35 mouse cellular contexts compared by ENCODE assay signal in genomic region chr6:106458166-106458565, GRCm38 (mm10).
"Had no signal": no experiment of that assay in that cellular context is flagged by ENCODE, and none has a peak within 500 bp of the region (broad histone marks: within the 10 kb centered on the region; RNA-seq: fewer than 3 reads in every experiment).

No protein-coding gene starts in this region.

- H3K36me3 ChIP-seq: heart, embryonic 10.5 days; heart, embryonic 12.5 days; heart, embryonic 13.5 days; heart, embryonic 15.5 days; hindbrain, embryonic 10.5 days; hindbrain, embryonic 12.5 days; hindbrain, embryonic 13.5 days; hindbrain, embryonic 15.5 days; intestine, embryonic 15.5 days; kidney, embryonic 15.5 days had no signal

- DNase-seq: heart, postnatal 10 days; heart, postnatal 14 days; heart, postnatal 36 days; heart, postnatal 4 days; kidney, adult 11 months; kidney, adult 18-20 months; kidney, adult 2 months; kidney, adult 8-10 months; kidney, adult 9 months; kidney, postnatal 10 days; kidney, postnatal 14 days; kidney, postnatal 25 days; kidney, postnatal 36 days; kidney, postnatal 4 days; layer of hippocampus, adult 9-11 months; layer of hippocampus, postnatal 36 days had no signal

- H3K9me3 ChIP-seq: heart, embryonic 10.5 days; heart, embryonic 12.5 days; heart, embryonic 13.5 days; heart, embryonic 15.5 days; hindbrain, embryonic 10.5 days; hindbrain, embryonic 12.5 days; hindbrain, embryonic 13.5 days; hindbrain, embryonic 15.5 days; intestine, embryonic 15.5 days; kidney, embryonic 15.5 days had no signal

- H3K4me2 ChIP-seq: heart, embryonic 11.5 days; heart, embryonic 12.5 days; heart, embryonic 13.5 days; heart, embryonic 15.5 days; hindbrain, embryonic 12.5 days; hindbrain, embryonic 13.5 days; hindbrain, embryonic 14.5 days; hindbrain, embryonic 15.5 days; intestine, embryonic 15.5 days; kidney, embryonic 15.5 days had no signal

- H3K4me1 ChIP-seq: heart, embryonic 10.5 days; heart, embryonic 12.5 days; heart, embryonic 13.5 days; heart, embryonic 15.5 days; hindbrain, embryonic 10.5 days; hindbrain, embryonic 12.5 days; intestine, embryonic 15.5 days; kidney, embryonic 15.5 days had no signal

- H3K27ac ChIP-seq: heart, embryonic 10.5 days; heart, embryonic 13.5 days; heart, embryonic 15.5 days; hindbrain, embryonic 10.5 days; hindbrain, embryonic 12.5 days; hindbrain, embryonic 13.5 days; hindbrain, embryonic 14.5 days; hindbrain, embryonic 15.5 days; hindbrain, postnatal 0 days; intestine, embryonic 15.5 days; kidney, embryonic 15.5 days; kidney, postnatal 0 days; layer of hippocampus, adult 2 months had no signal

- H3K4me3 ChIP-seq: heart, embryonic 10.5 days; heart, embryonic 12.5 days; heart, embryonic 13.5 days; heart, embryonic 15.5 days; hindbrain, embryonic 10.5 days; hindbrain, embryonic 12.5 days; hindbrain, embryonic 13.5 days; hindbrain, embryonic 15.5 days; intestine, embryonic 15.5 days; kidney, embryonic 15.5 days; layer of hippocampus, adult 2 months had no signal

- H3K27me3 ChIP-seq: heart, embryonic 12.5 days; heart, embryonic 13.5 days; heart, embryonic 15.5 days; hindbrain, embryonic 12.5 days; hindbrain, embryonic 13.5 days; hindbrain, embryonic 15.5 days; intestine, embryonic 15.5 days; kidney, embryonic 15.5 days had no signal

- ATAC-seq: hindbrain, embryonic 16.5 days; hindbrain, postnatal 0 days; inflammation-experienced regulatory T-cells, adult 6 months; intestine, embryonic 15.5 days; intestine, embryonic 16.5 days; intestine, postnatal 0 days had no signal

- H3K9ac ChIP-seq: heart, embryonic 12.5 days; heart, embryonic 13.5 days; heart, embryonic 15.5 days; hindbrain, embryonic 12.5 days; hindbrain, embryonic 13.5 days; hindbrain, embryonic 14.5 days; hindbrain, embryonic 15.5 days; intestine, embryonic 15.5 days; kidney, embryonic 15.5 days had no signal
